Mouse (Mus musculus) CH12.LX (cell line): ENCODE results near the gene Hoxb5. TPM values are rescaled to one million over a fixed set of nuclear protein-coding genes. Genes with fewer than 3 reads are reported as not detected.

ENCODE experiments used
- DNase-seq: peaks from one replicate; pipeline ENCODE4 v3.0.0-alpha.2; 2013; ENCODE audit errors: extremely low read depth
- H3K27ac ChIP-seq: 2 replicates; pipeline ENCODE4 v1.5.1; 2012; ENCODE audit warnings: low read depth, mild to moderate bottlenecking, control low read depth, moderate library complexity; ENCODE audit not compliant: insufficient read depth
- H3K27me3 ChIP-seq: replicated peaks from 2 replicates; pipeline ENCODE3; 2012; ENCODE audit warnings: inconsistent platforms
- H3K36me3 ChIP-seq, 2 experiments: replicated peaks in 1 of 2; 2 replicates each; pipeline versions ENCODE3 to v1.6.1; 2012; ENCODE audit warnings: inconsistent platforms in 1 of 2, low read length in 1 of 2, mild to moderate bottlenecking in 1 of 2, mixed read lengths in 1 of 2, moderate library complexity in 1 of 2; ENCODE audit not compliant: control insufficient read depth in 1 of 2, insufficient read depth in 1 of 2
- H3K4me1 ChIP-seq, 2 experiments: 2 replicates each; pipeline ENCODE4 v1.6.1; 2012; ENCODE audit warnings: inconsistent platforms in 1 of 2, moderate library complexity in 1 of 2; ENCODE audit not compliant: insufficient read depth in 2 of 2, control insufficient read depth in 1 of 2
- H3K4me2 ChIP-seq: 2 replicates; pipeline ENCODE4 v1.6.1; 2012; ENCODE audit warnings: low read depth, mild to moderate bottlenecking, control low read depth; ENCODE audit not compliant: poor library complexity, insufficient read depth, severe bottlenecking
- H3K4me3 ChIP-seq, 3 experiments: fragments of 150-350 bp in 1 of 3; sonication (generic) in 1 of 3; replicated peaks in 1 of 3; 2 replicates each; pipeline versions ENCODE3 to v1.5.1; 2011 to 2012; ENCODE audit warnings: low read depth in 2 of 3, low read length in 2 of 3, mild to moderate bottlenecking in 2 of 3, moderate library complexity in 2 of 3, control low read depth in 1 of 3, improper control_type of control experiment in 1 of 3, inconsistent platforms in 1 of 3, mixed read lengths in 1 of 3; ENCODE audit not compliant: poor library complexity in 1 of 3
- H3K79me2 ChIP-seq: replicated peaks from 2 replicates; pipeline ENCODE4 v1.6.1; 2012; ENCODE audit warnings: mild to moderate bottlenecking, moderate library complexity; ENCODE audit not compliant: control insufficient read depth, poor library complexity, insufficient read depth, severe bottlenecking; ENCODE audit errors: extremely low read depth
- H3K9ac ChIP-seq: 2 replicates; pipeline ENCODE4 v1.6.1; 2012; ENCODE audit warnings: low read depth, mild to moderate bottlenecking, control low read depth, moderate library complexity; ENCODE audit not compliant: insufficient read depth
- H3K9me3 ChIP-seq: replicated peaks from 2 replicates; pipeline ENCODE3; 2012; ENCODE audit warnings: low read length, inconsistent platforms, mixed read lengths
- CHD2 ChIP-seq: IDR thresholded peaks from 2 replicates; pipeline ENCODE4 v1.6.1; 2011; ENCODE audit warnings: low read length, improper control_type of control experiment
- CTCF ChIP-seq, 2 experiments: IDR thresholded peaks in 1 of 2; conservative IDR thresholded peaks in 1 of 2; 2 replicates each; pipeline ENCODE4 v1.5.1; 2011 to 2012; ENCODE audit warnings: low read depth in 2 of 2, low read length in 2 of 2, improper control_type of control experiment in 1 of 2, inconsistent platforms in 1 of 2, mild to moderate bottlenecking in 1 of 2, moderate library complexity in 1 of 2
- ELF1 ChIP-seq: IDR thresholded peaks from 2 replicates; pipeline ENCODE4 v1.6.1; 2014; ENCODE audit warnings: low read depth, mild to moderate bottlenecking, inconsistent platforms, low read length, improper control_type of control experiment
- EP300 ChIP-seq: IDR thresholded peaks from 2 replicates; pipeline ENCODE4 v1.6.1; 2011; ENCODE audit warnings: low read length, improper control_type of control experiment
- ETS1 ChIP-seq: conservative IDR thresholded peaks from 2 replicates; pipeline ENCODE4 v1.6.1; 2012; ENCODE audit warnings: low read depth, mild to moderate bottlenecking, inconsistent platforms, low read length, improper control_type of control experiment, moderate library complexity
- HCFC1 ChIP-seq: IDR thresholded peaks from 2 replicates; pipeline ENCODE4 v1.6.1; 2012; ENCODE audit warnings: low read depth, mild to moderate bottlenecking, inconsistent platforms, low read length, improper control_type of control experiment
- IRF4 ChIP-seq: IDR thresholded peaks from 2 replicates; pipeline ENCODE4 v1.6.1; 2014; ENCODE audit warnings: low read depth, mild to moderate bottlenecking, inconsistent platforms, low read length, improper control_type of control experiment
- JUND ChIP-seq: conservative IDR thresholded peaks from 2 replicates; pipeline ENCODE4 v1.6.1; 2011; ENCODE audit warnings: low read depth, low read length, improper control_type of control experiment
- MAX ChIP-seq: IDR thresholded peaks from 2 replicates; pipeline ENCODE4 v1.6.1; 2011; ENCODE audit warnings: low read length, improper control_type of control experiment
- MAZ ChIP-seq: IDR thresholded peaks from 2 replicates; pipeline ENCODE4 v1.6.1; 2012; ENCODE audit warnings: low read depth, mild to moderate bottlenecking, inconsistent platforms, low read length, improper control_type of control experiment, moderate library complexity
- MXI1 ChIP-seq: IDR thresholded peaks from 2 replicates; pipeline ENCODE4 v1.6.1; 2011; ENCODE audit warnings: mild to moderate bottlenecking, low read depth, low read length, improper control_type of control experiment
- MYC ChIP-seq: IDR thresholded peaks from 2 replicates; pipeline ENCODE4 v1.6.1; 2011; ENCODE audit warnings: low read depth, mild to moderate bottlenecking, improper control_type of control experiment, low read length
- NELFE ChIP-seq: IDR thresholded peaks from 2 replicates; pipeline ENCODE4 v1.6.1; 2011; ENCODE audit warnings: low read depth, low read length, improper control_type of control experiment
- PAX5 ChIP-seq: IDR thresholded peaks from 2 replicates; pipeline ENCODE4 v1.6.1; 2012; ENCODE audit warnings: low read length, inconsistent platforms, mixed read lengths
- POLR2A ChIP-seq: IDR thresholded peaks from 2 replicates; pipeline ENCODE4 v1.6.1; 2011; ENCODE audit warnings: low read depth, mild to moderate bottlenecking, improper control_type of control experiment, low read length
- POLR2AphosphoS2 ChIP-seq: IDR thresholded peaks from 2 replicates; pipeline ENCODE4 v1.6.1; 2011; ENCODE audit warnings: low read depth, low read length, improper control_type of control experiment
- RCOR1 ChIP-seq: conservative IDR thresholded peaks from 2 replicates; pipeline ENCODE4 v1.6.1; 2012; ENCODE audit warnings: low read depth, mild to moderate bottlenecking, inconsistent platforms, low read length, improper control_type of control experiment
- SMC3 ChIP-seq: IDR thresholded peaks from 2 replicates; pipeline ENCODE4 v1.6.1; 2011; ENCODE audit warnings: low read depth, low read length, improper control_type of control experiment
- TBP ChIP-seq: conservative IDR thresholded peaks from 2 replicates; pipeline ENCODE4 v1.6.1; 2011; ENCODE audit warnings: low read depth, low read length, improper control_type of control experiment
- TCF12 ChIP-seq: IDR thresholded peaks from 2 replicates; pipeline ENCODE4 v1.6.1; 2014; ENCODE audit warnings: low read depth, mild to moderate bottlenecking, inconsistent platforms, low read length, improper control_type of control experiment
- UBTF ChIP-seq: IDR thresholded peaks from 2 replicates; pipeline ENCODE4 v1.6.1; 2012; ENCODE audit warnings: low read depth, mild to moderate bottlenecking, inconsistent platforms, low read length, improper control_type of control experiment, moderate library complexity
- USF1 ChIP-seq: IDR thresholded peaks from 2 replicates; pipeline ENCODE4 v1.6.1; 2014; ENCODE audit warnings: low read depth, mild to moderate bottlenecking, inconsistent platforms, low read length, improper control_type of control experiment
- ZNF384 ChIP-seq: IDR thresholded peaks from 2 replicates; pipeline ENCODE4 v1.6.1; 2012; ENCODE audit warnings: low read depth, low read length, improper control_type of control experiment, inconsistent platforms
- dilution Hi-C: fragments of 300-500 bp; cut with MboI; formaldehyde crosslinking; loops from 2 replicates; pipeline ENCODE4 v1.14.3; 2020; ENCODE audit warnings: low sequenced_read_pairs; ENCODE audit not compliant: extremely low pct_unique_long_range_greater_than_20kb, extremely low pct_ligation_motif_present
- in situ Hi-C: fragments of 300-500 bp; cut with MboI; formaldehyde crosslinking; loops from 3 replicates; pipeline ENCODE4 v1.14.3; 2019; ENCODE audit warnings: low sequenced_read_pairs, low pct_ligation_motif_present, low pct_unique_long_range_greater_than_20kb, mixed read lengths
- polyA plus RNA-seq: library from polyadenylated mRNA; unstranded; fragments of >175 nt; gene quantifications from 2 replicates; pipeline ENCODE4 v1.2.1, GENCODE M21; 2012; ENCODE audit warnings: low read depth; ENCODE audit not compliant: insufficient read length
- total RNA-seq, 2 experiments: library from RNA; depleted of rRNA; stranded (reverse); fragments of 300-350 nt in 1 of 2; fragments of >200 nt in 1 of 2; gene quantifications; 2 replicates each; pipeline ENCODE4 v1.2.3; 2012 to 2014

The Hoxb5 gene
- total and polyA plus RNA-seq, 3 experiments: 0.08 to 0.13 TPM; not detected in 1

- H3K4me3 ChIP-seq: no peak overlapping the region
- H3K27me3 ChIP-seq: no peaks in the 10 kb centered on the region
- no peaks in the 10 kb centered on the region for H3K79me2 ChIP-seq
- in situ Hi-C loops (no loop called here), dilution Hi-C loops (no loop called here)
- no peak overlapping the region for H3K9ac ChIP-seq
- no peak overlapping the region for H3K4me2 ChIP-seq
- H3K36me3 ChIP-seq: peaks cover 0 to 2% of the 10 kb centered on the region in 2 experiments
- no peak for TF ChIP-seq ZNF384
- TF ChIP-seq HCFC1: no peak
- TF ChIP-seq JUND: no peak
- no peak for TF ChIP-seq POLR2A
- TF ChIP-seq MAZ: no peak
- TF ChIP-seq EP300: no peak
- TF ChIP-seq TCF12: no peak
- DNase-seq: no peak
- H3K27ac ChIP-seq: no peak overlapping the region
- H3K4me1 ChIP-seq: no peaks in the 10 kb centered on the region
- no peaks in the 10 kb centered on the region for H3K9me3 ChIP-seq
Measured at GRCm38 (mm10) chr11:96332618-96333032, 29.5 kb downstream of the Hoxb5 start.

GRCm38 (mm10) chr11:96333241-96334001 is 30.3 kb downstream of the Hoxb5 start:
- dilution Hi-C loops (no loop called here), in situ Hi-C loops (no loop called here)
- Histone ChIP-seq H3K27me3 (peaks cover 3% of the 10 kb centered on the region), H3K36me3 (peaks cover 0 to 2% of the 10 kb centered on the region in 2 experiments), H3K27ac (no peak overlapping the region), H3K4me2 (no peak overlapping the region), H3K4me1 (no peaks in the 10 kb centered on the region), H3K9me3 (no peaks in the 10 kb centered on the region)
- TF ChIP-seq IRF4 (no peak), TCF12 (no peak), PAX5 (no peak), ETS1 (no peak), MAX (no peak), TBP (no peak), CHD2 (no peak), POLR2AphosphoS2 (no peak), NELFE (no peak), USF1 (no peak), JUND (no peak), HCFC1 (no peak), RCOR1 (no peak), CTCF (conservative IDR thresholded peaks at IDR 0.05 in 1 of 2, IDR thresholded peaks at IDR 0.05 in 1 of 2; ENCODE audit: low read depth in 2 of 2, low read length in 2 of 2) (no peak), MYC (no peak), UBTF (no peak), MXI1 (no peak), MAZ (no peak), ELF1 (no peak), SMC3 (no peak)
- TF ChIP-seq, all 38 proteins: peak for 0
- no peak for DNase-seq
- no peaks in the 10 kb centered on the region for H3K79me2 ChIP-seq
- no peak overlapping the region for H3K9ac ChIP-seq
- no peak overlapping the region for H3K4me3 ChIP-seq
